Mouse (Mus musculus) liver, embryonic 15.5 days (tissue): ENCODE results near the gene Cep19. TPM values are rescaled to one million over a fixed set of nuclear protein-coding genes. Genes with fewer than 3 reads are reported as not detected.

ENCODE experiments used
- ATAC-seq: fragments of 200-750 bp; cut with Nextera tagmentation; 2 replicates; pipeline ENCODE4 v1.8.0; 2017; ENCODE audit warnings: moderate number of reproducible peaks, mild to moderate bottlenecking, moderate library complexity; ENCODE audit not compliant: insufficient read depth
- H3K27ac ChIP-seq: fragments of 300-500 bp; sonication (generic); replicated peaks from 2 replicates; pipeline ENCODE4 v1.5.1; 2015; ENCODE audit warnings: mild to moderate bottlenecking, inconsistent platforms
- H3K27me3 ChIP-seq: fragments of 300-500 bp; sonication (generic); 2 replicates; pipeline ENCODE4 v1.6.1; 2015; ENCODE audit warnings: mild to moderate bottlenecking, inconsistent platforms
- H3K36me3 ChIP-seq: fragments of 300-500 bp; sonication (generic); replicated peaks from 2 replicates; pipeline ENCODE4 v1.6.1; 2015; ENCODE audit warnings: moderate library complexity, mild to moderate bottlenecking, inconsistent platforms
- H3K4me1 ChIP-seq: fragments of 300-500 bp; sonication (generic); replicated peaks from 2 replicates; pipeline ENCODE4 v1.6.1; 2015; ENCODE audit warnings: inconsistent platforms
- H3K4me2 ChIP-seq: fragments of 300-500 bp; sonication (generic); 2 replicates; pipeline ENCODE4 v1.6.1; 2015; ENCODE audit warnings: moderate library complexity, mild to moderate bottlenecking, inconsistent platforms
- H3K4me3 ChIP-seq: fragments of 300-500 bp; sonication (generic); replicated peaks from 2 replicates; pipeline ENCODE4 v1.5.1; 2015; ENCODE audit warnings: mild to moderate bottlenecking, inconsistent platforms
- H3K9ac ChIP-seq: fragments of 300-500 bp; sonication (generic); 2 replicates; pipeline ENCODE4 v1.6.1; 2015; ENCODE audit warnings: moderate library complexity, mild to moderate bottlenecking, inconsistent platforms
- H3K9me3 ChIP-seq: fragments of 300-500 bp; sonication (generic); replicated peaks from 2 replicates; pipeline ENCODE4 v1.6.1; 2016; ENCODE audit warnings: inconsistent platforms
- WGBS: fragments of 180-500 bp; shearing (Covaris S2); methylation state at CpG from one replicate; pipeline ENCODE4 v1.1.7; 2015; ENCODE audit warnings: mixed read lengths; ENCODE audit not compliant: insufficient replicate concordance; 5-methylcytosine and 5-hydroxymethylcytosine counted together
- polyA plus RNA-seq: library from polyadenylated mRNA; unstranded; fragments of >200 nt; fragmentation: Nextera tagmentation; extraction: Ambion mirVana; gene quantifications from 2 replicates; pipeline ENCODE4 v1.2.1, GENCODE M21; 2015

Gene Cep19
- polyA plus RNA-seq, 1 experiment from 2014 or later: 5.5 TPM

- no peak for ATAC-seq
- 50% methylated on average over 17 of the region's 17 CpGs for WGBS
- no peak overlapping the region; the same call in 1 of the 2 replicates for H3K27ac ChIP-seq
Observed at GRCm38 (mm10) chr16:32124444-32125335, 25.1 kb downstream of the Cep19 start.

GRCm38 (mm10) chr16:32125364-32125763 lies 25.8 kb downstream of the Cep19 start:
- Histone ChIP-seq H3K27me3 (no peaks in the 10 kb centered on the region), H3K9ac (no peak overlapping the region), H3K36me3 (no peaks in the 10 kb centered on the region), H3K4me2 (no peak overlapping the region), H3K4me1 (peaks cover 13% of the 10 kb centered on the region), H3K9me3 (no peaks in the 10 kb centered on the region), H3K4me3 (no peak overlapping the region), H3K27ac (no peak overlapping the region)
- WGBS: 65% methylated on average over 3 of the region's 3 CpGs
- no peak for ATAC-seq

More at GRCm38 (mm10) chr16:32124444-32125335, 25.1 kb downstream of the Cep19 start:
- Histone ChIP-seq H3K9ac (no peak overlapping the region), H3K4me2 (no peak overlapping the region), H3K4me3 (no peak overlapping the region), H3K4me1 (peaks cover 7% of the 10 kb centered on the region), H3K9me3 (no peaks in the 10 kb centered on the region), H3K27me3 (no peaks in the 10 kb centered on the region), H3K36me3 (no peaks in the 10 kb centered on the region)

- H3K4me2 ChIP-seq: no peak overlapping the region
- no peak overlapping the region for H3K4me3 ChIP-seq
- 60% methylated on average over 4 of the region's 4 CpGs for WGBS
- H3K36me3 ChIP-seq: no peaks in the 10 kb centered on the region
- no peaks in the 10 kb centered on the region for H3K27me3 ChIP-seq
- H3K27ac ChIP-seq: no peak overlapping the region
- H3K9me3 ChIP-seq: no peaks in the 10 kb centered on the region
- no peak overlapping the region for H3K9ac ChIP-seq
- H3K4me1 ChIP-seq: peaks cover 24% of the 10 kb centered on the region
- no peak for ATAC-seq
Observed at GRCm38 (mm10) chr16:32127046-32127445, 27.4 kb downstream of the Cep19 start.

- H3K27ac ChIP-seq: peak overlapping the region; percentile 39
- 38% methylated on average over 20 of the region's 20 CpGs for WGBS
Observed at GRCm38 (mm10) chr16:32129449-32130189, 30.0 kb downstream of the Cep19 start.

GRCm38 (mm10) chr16:32130190-32130826 lies 30.7 kb downstream of the Cep19 start:
- H3K36me3 ChIP-seq: no peaks in the 10 kb centered on the region
- no peaks in the 10 kb centered on the region for H3K27me3 ChIP-seq
- peak overlapping the region; percentile 30 for H3K9ac ChIP-seq
- no peaks in the 10 kb centered on the region for H3K9me3 ChIP-seq
- peaks cover 24% of the 10 kb centered on the region for H3K4me1 ChIP-seq
- peak overlapping the region; percentile 39 for H3K27ac ChIP-seq
- peak; percentile 82 for ATAC-seq
- 15% methylated on average over 16 of the region's 16 CpGs for WGBS
- peak overlapping the region; percentile 70 for H3K4me2 ChIP-seq
- peak overlapping the region; percentile 50 for H3K4me3 ChIP-seq

More at GRCm38 (mm10) chr16:32129449-32130189, 30.0 kb downstream of the Cep19 start:
- 0 out of 2 replicates have a peak, but pooled peaks have one; percentile 4 for ATAC-seq
- peak overlapping the region; percentile 30 for H3K9ac ChIP-seq
- peak overlapping the region; percentile 50 for H3K4me3 ChIP-seq
- no peaks in the 10 kb centered on the region for H3K36me3 ChIP-seq
- H3K9me3 ChIP-seq: no peaks in the 10 kb centered on the region
- H3K4me1 ChIP-seq: peaks cover 24% of the 10 kb centered on the region
- H3K4me2 ChIP-seq: peak overlapping the region; percentile 70
- H3K27me3 ChIP-seq: no peaks in the 10 kb centered on the region

GRCm38 (mm10) chr16:32133148-32133547 lies 33.5 kb downstream of the Cep19 start:
- ATAC-seq: peak; percentile 53; the same call in 1 of the 2 replicates
- Histone ChIP-seq H3K9ac (no peak overlapping the region), H3K4me1 (peaks cover 24% of the 10 kb centered on the region), H3K36me3 (no peaks in the 10 kb centered on the region), H3K4me2 (no peak overlapping the region), H3K4me3 (no peak overlapping the region), H3K9me3 (no peaks in the 10 kb centered on the region), H3K27ac (no peak overlapping the region), H3K27me3 (no peaks in the 10 kb centered on the region)
- WGBS: 67% methylated on average over 3 of the region's 3 CpGs

- H3K27ac ChIP-seq: no peak overlapping the region
- H3K4me3 ChIP-seq: no peak overlapping the region
- no peak overlapping the region for H3K9ac ChIP-seq
- no peaks in the 10 kb centered on the region for H3K9me3 ChIP-seq
- peaks cover 5% of the 10 kb centered on the region for H3K4me1 ChIP-seq
- ATAC-seq: no peak
- no peaks in the 10 kb centered on the region for H3K36me3 ChIP-seq
- 64% methylated on average over 7 of the region's 7 CpGs for WGBS
- no peaks in the 10 kb centered on the region for H3K27me3 ChIP-seq
- no peak overlapping the region for H3K4me2 ChIP-seq
Observed at GRCm38 (mm10) chr16:32135842-32136357, 36.3 kb downstream of the Cep19 start.

- Histone ChIP-seq H3K27me3 (no peaks in the 10 kb centered on the region), H3K4me1 (no peaks in the 10 kb centered on the region), H3K4me2 (no peak overlapping the region), H3K9ac (no peak overlapping the region), H3K4me3 (no peak overlapping the region), H3K27ac (no peak overlapping the region), H3K9me3 (0 out of 2 replicates have a peak, but pooled peaks cover 6% of the 10 kb centered on the region), H3K36me3 (peaks cover 24% of the 10 kb centered on the region)
- WGBS: 83% methylated on average over 1 of the region's 1 CpGs
- no peak for ATAC-seq
Observed at GRCm38 (mm10) chr16:32138954-32139353, 39.4 kb downstream of the Cep19 start.

- 0 out of 2 replicates have a peak, but pooled peaks cover 6% of the 10 kb centered on the region for H3K9me3 ChIP-seq
- no peak overlapping the region for H3K9ac ChIP-seq
- H3K27ac ChIP-seq: no peak overlapping the region
- H3K4me1 ChIP-seq: no peaks in the 10 kb centered on the region
- no peak overlapping the region for H3K4me2 ChIP-seq
- no peaks in the 10 kb centered on the region for H3K27me3 ChIP-seq
- H3K4me3 ChIP-seq: no peak overlapping the region
- no peak for ATAC-seq
- 86% methylated on average over 15 of the region's 15 CpGs for WGBS
- H3K36me3 ChIP-seq: peaks cover 62% of the 10 kb centered on the region
Observed at GRCm38 (mm10) chr16:32143766-32144165, 44.2 kb downstream of the Cep19 start.

GRCm38 (mm10) chr16:32144592-32144991 lies 45.0 kb downstream of the Cep19 start:
- Histone ChIP-seq H3K27me3 (no peaks in the 10 kb centered on the region), H3K36me3 (peaks cover 62% of the 10 kb centered on the region), H3K4me1 (no peaks in the 10 kb centered on the region), H3K9ac (no peak overlapping the region), H3K9me3 (0 out of 2 replicates have a peak, but pooled peaks cover 6% of the 10 kb centered on the region), H3K4me2 (no peak overlapping the region), H3K4me3 (no peak overlapping the region), H3K27ac (no peak overlapping the region)
- 84% methylated on average over 17 of the region's 17 CpGs for WGBS
- ATAC-seq: no peak
